Mouse (Mus musculus) liver, adult 2 months (tissue): Measurements from ENCODE around the gene B4galt2.

Experiments
- CTCF ChIP-seq: fragments of 200-500 bp; IDR thresholded peaks from 2 replicates; pipeline ENCODE4 v1.5.1; 2011; ENCODE audit warnings: low read depth, low read length, control low read depth
- POLR2A ChIP-seq: fragments of 200-500 bp; IDR thresholded peaks from 2 replicates; pipeline ENCODE4 v1.6.1; 2011; ENCODE audit warnings: low read length, control low read depth; ENCODE audit not compliant: insufficient read depth; ENCODE audit errors: extremely low read depth

GRCm38 (mm10) chr4:117917847-117918246 lies 34.6 kb upstream of the B4galt2 start:
- TF ChIP-seq CTCF, result no peak
- TF ChIP-seq POLR2A, result no peak
